Mouse (Mus musculus) central nervous system, embryonic 14 days (tissue): ENCODE measurements around the gene Il20rb. TPM values are rescaled to one million over a fixed set of nuclear protein-coding genes. Genes with fewer than 3 reads are reported as not detected.

Experiments used
- polyA plus RNA-seq: library from polyadenylated mRNA; depleted of rRNA; stranded (reverse); fragments of >200 nt; gene quantifications from 2 replicates; pipeline ENCODE4 v1.2.3, GENCODE M21; 2012; rRNA removed

The Il20rb gene
- polyA plus RNA-seq = 2.9 and 3.2 TPM in 2 replicates

GRCm38 (mm10) chr9:100486431-100486830 is at the start of gene Il20rb:
TSS of gene Il20rb (minus strand) at chr9:100486788.

Other genes starting within 250 kb of the Il20rb start
- gene Nck1, start 59.3 kb upstream of the Il20rb start, polyA plus RNA-seq = 39.2 and 40.3 TPM in 2 replicates
- 5.5 and 6.3 TPM in 2 replicates for gene Slc35g2, start 84.3 kb upstream of the Il20rb start, polyA plus RNA-seq
- gene Stag1, start 111.0 kb upstream of the Il20rb start, polyA plus RNA-seq = 32.5 and 33.5 TPM in 2 replicates